In genomic region chr9:66124681-66125542, GRCm38 (mm10) we compare ENCODE assay signal across 8 mouse cellular contexts. TPM values are rescaled to one million over a fixed set of nuclear protein-coding genes. Genes with fewer than 3 reads are reported as not detected.
DNase-seq lines count a peak whose midpoint lies in the region; ATAC-seq lines count a peak whose summit lies in the region.

No protein-coding gene starts in this region.

- peaks cover 51% of the 10 kb centered on the region for H3K4me1 ChIP-seq in hindbrain, embryonic 15.5 days (replicated peaks)

- peak overlapping the region; percentile 80 for H3K9ac ChIP-seq in hindbrain, embryonic 15.5 days

- no peaks in the 10 kb centered on the region for H3K36me3 ChIP-seq in hindbrain, embryonic 15.5 days

- WGBS in hindbrain, embryonic 15.5 days = 10% methylated on average over 33 of the region's 33 CpGs

- no peaks in the 10 kb centered on the region for H3K27me3 ChIP-seq in hindbrain, embryonic 15.5 days

- H3K27ac ChIP-seq in hindbrain, embryonic 15.5 days (replicated peaks) = peak overlapping the region; percentile 88

- H3K4me3 ChIP-seq in hindbrain, embryonic 15.5 days = peak overlapping the region; percentile 79

- no peaks in the 10 kb centered on the region for H3K9me3 ChIP-seq in hindbrain, embryonic 15.5 days

- peak; percentile 99 for DNase-seq in T-cell, adult 2 months (ENCODE audit: low spot score)
- peak; percentile 89 to 96 for DNase-seq in cerebellum, postnatal 36 days
- DNase-seq in frontal cortex, postnatal 36 days (ENCODE audit: low spot score in 2 of 2) = peak; percentile 92 to 96
- peak; percentile 93 for DNase-seq in left cerebral cortex, adult 11 months (ENCODE audit: low spot score)
- DNase-seq in lung, postnatal 4 days = peak; percentile 99
- DNase-seq in retina, postnatal 7 days (ENCODE audit: low read depth, low spot score) = peak; percentile 94
- peak; percentile 87 for DNase-seq in urinary bladder, adult 2 months (ENCODE audit: low spot score)

- peak; percentile 98 for ATAC-seq in hindbrain, embryonic 15.5 days (ENCODE audit: low FRiP score, low read depth)

- H3K4me2 ChIP-seq in hindbrain, embryonic 15.5 days = peak overlapping the region; percentile 83

RNA-seq across cellular contexts. Expression of gene Snx1, which starts 1.5 kb away (rescaled TPM):
- 76.7 and 76.9 TPM in 2 replicates for polyA plus RNA-seq in hindbrain, embryonic 15.5 days (2015; fragmentation: Nextera tagmentation; extraction: Ambion mirVana)
- 109 and 119 TPM in 2 replicates for polyA plus RNA-seq in urinary bladder, adult 2 months (2012; rRNA removed)

RNA-seq across cellular contexts. Expression of gene Ciao2a, which starts 1.5 kb away (rescaled TPM):
- 68.5 and 70.1 TPM in 2 replicates for polyA plus RNA-seq in hindbrain, embryonic 15.5 days (2015; fragmentation: Nextera tagmentation; extraction: Ambion mirVana)
- 35.9 and 39.6 TPM in 2 replicates for polyA plus RNA-seq in urinary bladder, adult 2 months (2012; rRNA removed)

RNA-seq across cellular contexts. Expression of gene Dapk2, which starts 33.1 kb away (rescaled TPM):
- polyA plus RNA-seq in hindbrain, embryonic 15.5 days (2015; fragmentation: Nextera tagmentation; extraction: Ambion mirVana) = 0.65 and 0.67 TPM in 2 replicates
- 6.5 and 7.0 TPM in 2 replicates for polyA plus RNA-seq in urinary bladder, adult 2 months (2012; rRNA removed)

RNA-seq across cellular contexts. Expression of gene Snx22, which starts 55.4 kb away (rescaled TPM):
- 9.1 and 11.6 TPM in 2 replicates for polyA plus RNA-seq in hindbrain, embryonic 15.5 days (2015; fragmentation: Nextera tagmentation; extraction: Ambion mirVana)
- polyA plus RNA-seq in urinary bladder, adult 2 months (2012; rRNA removed) = 0.81 and 1.6 TPM in 2 replicates

Comparison
In these comparisons a context has a peak if more than half of its experiments do, and no peak if none do; other contexts are left out.
1. Peak in every context shown above with its lines: DNase-seq, ATAC-seq, H3K4me3 ChIP-seq and H3K27ac ChIP-seq.